10 mouse cellular contexts compared by ENCODE assay signal in genomic region chr13:73765393-73765792, GRCm38 (mm10). TPM values are rescaled to one million over a fixed set of nuclear protein-coding genes. Genes with fewer than 3 reads are reported as not detected.
DNase-seq lines count a peak whose midpoint lies in the region; ATAC-seq and TF ChIP-seq lines count a peak whose summit lies in the region.
"Had no signal": no experiment of that assay in that cellular context is flagged by ENCODE, and none has a peak within 500 bp of the region (broad histone marks: within the 10 kb centered on the region; RNA-seq: fewer than 3 reads in every experiment).

No protein-coding gene starts in this region.

- H3K27ac ChIP-seq in kidney, embryonic 16.5 days (ENCODE audit: low read length), result no peak overlapping the region
- H3K27ac ChIP-seq in embryonic facial prominence, embryonic 12.5 days, result no peak overlapping the region
- no peak overlapping the region for H3K27ac ChIP-seq in intestine, embryonic 15.5 days
- H3K27ac ChIP-seq in left cerebral cortex, adult 2 months, result no peak overlapping the region

- H3ac ChIP-seq in myocyte (ENCODE audit: control insufficient read depth, insufficient read length), result no peak overlapping the region

- ATAC-seq in kidney, embryonic 16.5 days (ENCODE audit: low FRiP score, low TSS enrichment), result no peak
- ATAC-seq in embryonic facial prominence, embryonic 12.5 days (ENCODE audit: insufficient number of reproducible peaks, insufficient read depth, low FRiP score, low TSS enrichment), result no peak
- ATAC-seq in intestine, embryonic 15.5 days, result no peak
- ATAC-seq in frontal cortex, adult (ENCODE audit: low TSS enrichment), result no peak

- H3K4me2 ChIP-seq in kidney, embryonic 16.5 days (replicated peaks; ENCODE audit: low read depth, low read length), result peak overlapping the region; percentile 89
- peak overlapping the region; percentile 76 for H3K4me2 ChIP-seq in embryonic facial prominence, embryonic 12.5 days (replicated peaks)
- peak overlapping the region; percentile 90 for H3K4me2 ChIP-seq in intestine, embryonic 15.5 days (replicated peaks)
- peak overlapping the region; percentile 83 for H3K4me2 ChIP-seq in myocyte (ENCODE audit: low read depth)

- H3K9me3 ChIP-seq in kidney, embryonic 16.5 days (ENCODE audit: low read length), result no peaks in the 10 kb centered on the region
- H3K9me3 ChIP-seq in embryonic facial prominence, embryonic 12.5 days, result no peaks in the 10 kb centered on the region
- H3K9me3 ChIP-seq in intestine, embryonic 15.5 days, result no peaks in the 10 kb centered on the region

- TF ChIP-seq POLR2A in myocyte (IDR thresholded peaks at IDR 0.05; ENCODE audit: insufficient read length, low read depth), result no peak

- H3K36me3 ChIP-seq in kidney, embryonic 16.5 days (ENCODE audit: insufficient read depth, low read length), result 0 out of 2 replicates have a peak, but pooled peaks cover 3% of the 10 kb centered on the region
- H3K36me3 ChIP-seq in embryonic facial prominence, embryonic 12.5 days, result 0 out of 2 replicates have a peak, but pooled peaks cover 6% of the 10 kb centered on the region
- no peaks in the 10 kb centered on the region for H3K36me3 ChIP-seq in intestine, embryonic 15.5 days
- no peaks in the 10 kb centered on the region for H3K36me3 ChIP-seq in myocyte (ENCODE audit: control insufficient read depth, insufficient read depth)

- 65% methylated on average over 4 of the region's 4 CpGs for WGBS in kidney, embryonic 16.5 days
- WGBS in embryonic facial prominence, embryonic 12.5 days, result 58% methylated on average over 4 of the region's 4 CpGs
- WGBS in intestine, embryonic 15.5 days, result 45% methylated on average over 4 of the region's 4 CpGs

- DNase-seq in kidney, postnatal 14 days, result no peak
- no peak for DNase-seq in gastrocnemius, postnatal 14 days
- DNase-seq in left cerebral cortex, adult 2 months (ENCODE audit: extremely low spot score in 1 of 2, low spot score in 2 of 2), result no peak
- DNase-seq: cerebellum, adult 2 months; gastrocnemius, postnatal 25 days had no signal

- H3K4me3 ChIP-seq in kidney, embryonic 16.5 days (ENCODE audit: low read length), result peak overlapping the region; percentile 69
- H3K4me3 ChIP-seq in embryonic facial prominence, embryonic 12.5 days, result peak overlapping the region; percentile 82
- peak overlapping the region; percentile 79 for H3K4me3 ChIP-seq in intestine, embryonic 15.5 days (replicated peaks)
- peak overlapping the region; percentile 95 for H3K4me3 ChIP-seq in myocyte
- H3K4me3 ChIP-seq in left cerebral cortex, adult 2 months, result no peak overlapping the region

- TF ChIP-seq CTCF in left cerebral cortex, adult 2 months (IDR thresholded peaks at IDR 0.05), result no peak

- no peaks in the 10 kb centered on the region for H3K27me3 ChIP-seq in kidney, embryonic 16.5 days (ENCODE audit: insufficient read depth, low read length)
- no peaks in the 10 kb centered on the region for H3K27me3 ChIP-seq in embryonic facial prominence, embryonic 12.5 days
- H3K27me3 ChIP-seq in intestine, embryonic 15.5 days (replicated peaks), result no peaks in the 10 kb centered on the region
- H3K27me3 ChIP-seq in myocyte (ENCODE audit: control insufficient read depth, insufficient read depth, insufficient read length), result no peaks in the 10 kb centered on the region

- H3K79me2 ChIP-seq in myocyte (ENCODE audit: control insufficient read depth, insufficient read depth), result peaks cover 63% of the 10 kb centered on the region

- peaks cover 57% of the 10 kb centered on the region for H3K4me1 ChIP-seq in kidney, embryonic 16.5 days (ENCODE audit: insufficient read depth, low read length)
- peaks cover 49% of the 10 kb centered on the region for H3K4me1 ChIP-seq in embryonic facial prominence, embryonic 12.5 days
- peaks cover 43% of the 10 kb centered on the region for H3K4me1 ChIP-seq in intestine, embryonic 15.5 days (replicated peaks)

- peak overlapping the region; percentile 78 for H3K9ac ChIP-seq in kidney, embryonic 16.5 days (replicated peaks; ENCODE audit: low read length)
- peak overlapping the region; percentile 81 for H3K9ac ChIP-seq in embryonic facial prominence, embryonic 12.5 days
- peak overlapping the region; percentile 70; the same call in 1 of the 2 replicates for H3K9ac ChIP-seq in intestine, embryonic 15.5 days

- intact Hi-C loops in gastrocnemius, postnatal 14 days (cut with DNase I; ENCODE audit: low total_unique reads), result loop anchor here (5.0 kb wide), 1 partner anchor 38 kb away; no protein-coding TSS in a partner anchor
- intact Hi-C loops in left cerebral cortex, adult 2 months (cut with DNase I), result no loop called here

TF ChIP-seq in myocyte, 11 proteins besides CTCF, POLR2A, EP300 and RAD21:
- TF ChIP-seq REST (IDR thresholded peaks at IDR 0.05; ENCODE audit: insufficient read depth, insufficient read length), result no peak
- TF ChIP-seq MYOD1 (IDR thresholded peaks at IDR 0.05; ENCODE audit: control insufficient read depth in 1 of 3, insufficient read length in 2 of 3, low read depth in 2 of 3), result no peak
- TF ChIP-seq MAX (IDR thresholded peaks at IDR 0.05; ENCODE audit: low read depth), result no peak
- TF ChIP-seq TCF12 (IDR thresholded peaks at IDR 0.05; ENCODE audit: insufficient read depth, poor library complexity, severe bottlenecking), result no peak
- no peak for TF ChIP-seq MYOG (IDR thresholded peaks at IDR 0.05; ENCODE audit: control insufficient read depth in 1 of 3, insufficient read depth in 1 of 3, insufficient read length in 2 of 3, low read depth in 2 of 3)
- TF ChIP-seq CEBPB (IDR thresholded peaks at IDR 0.05; ENCODE audit: insufficient read depth, poor library complexity, severe bottlenecking), result no peak
- TF ChIP-seq USF1 (IDR thresholded peaks at IDR 0.05; ENCODE audit: low read depth), result no peak
- no peak for TF ChIP-seq SRF (IDR thresholded peaks at IDR 0.05; ENCODE audit: control insufficient read depth, insufficient read length, low read depth)
- TF ChIP-seq POLR2AphosphoS2 (IDR thresholded peaks at IDR 0.05; ENCODE audit: insufficient read length, low read depth), result no peak
- no peak for TF ChIP-seq TCF3 (IDR thresholded peaks at IDR 0.05; ENCODE audit: insufficient read length, low read depth)
- TF ChIP-seq E2F4 (IDR thresholded peaks at IDR 0.05; ENCODE audit: insufficient read depth), result no peak
TF ChIP-seq in myocyte: peak in this region for 0.

RNA-seq across cellular contexts. Expression of gene Slc12a7, which starts 32.5 kb away (rescaled TPM):
- 27.0 and 28.1 TPM in 2 replicates for polyA plus RNA-seq in kidney, embryonic 16.5 days (2015; fragmentation: Nextera tagmentation; extraction: Ambion mirVana)
- 40.1 and 40.6 TPM in 2 replicates for polyA plus RNA-seq in embryonic facial prominence, embryonic 12.5 days (2016; fragmentation: Nextera tagmentation; extraction: Ambion mirVana)
- polyA plus RNA-seq in intestine, embryonic 15.5 days (2015; fragmentation: Nextera tagmentation; extraction: Ambion mirVana), result 25.3 and 27.4 TPM in 2 replicates
- polyA plus RNA-seq in myocyte (2012; fragmentation: generic; extraction: Trizol), result 25.7 TPM
- 1 to 10 TPM; 4.5 to 5.2 TPM for total RNA-seq in gastrocnemius, postnatal 14 days (2021)
- 1 to 10 TPM; 2.4 to 4.8 TPM for total RNA-seq in left cerebral cortex, adult 2 months (2021)
